Mouse (Mus musculus) megakaryocyte, embryonic 14.5 days (primary cell): ENCODE results near the gene Dapk2.

Source experiments
- FLI1 ChIP-seq: IDR thresholded peaks from 2 replicates; pipeline ENCODE4 v1.6.1; 2012; ENCODE audit warnings: low read length, inconsistent platforms, mixed read lengths
- GATA1 ChIP-seq: IDR thresholded peaks from 3 replicates; pipeline ENCODE4 v1.6.1; 2012; ENCODE audit warnings: mixed read lengths, low read length, inconsistent platforms, borderline replicate concordance

GRCm38 (mm10) chr9:66261741-66262140 lies 103.7 kb downstream of the Dapk2 start:
- TF ChIP-seq GATA1, result no peak
- TF ChIP-seq FLI1, result no peak
